Mouse (Mus musculus) neutrophil, adult 5-6 weeks (primary cell): ENCODE measurements around the gene Grk6. TPM values are rescaled to one million over a fixed set of nuclear protein-coding genes. Genes with fewer than 3 reads are reported as not detected.

Experiments used
- ATAC-seq: fragments of 151-379, 151-347 bp; 2 replicates; pipeline ENCODE4 v1.8.0; 2017; ENCODE audit warnings: mild to moderate bottlenecking, moderate TSS enrichment; ENCODE audit not compliant: insufficient number of reproducible peaks, poor library complexity, low FRiP score, severe bottlenecking; ENCODE audit errors: extremely low read depth
- total RNA-seq: library from RNA; stranded (forward); fragments of 200-1000 nt; gene quantifications from 2 replicates; pipeline ENCODE4 v1.2.3, GENCODE M21; 2017

Gene Grk6
- total RNA-seq, 1 experiment from 2014 or later, result 371 TPM

DNA sequence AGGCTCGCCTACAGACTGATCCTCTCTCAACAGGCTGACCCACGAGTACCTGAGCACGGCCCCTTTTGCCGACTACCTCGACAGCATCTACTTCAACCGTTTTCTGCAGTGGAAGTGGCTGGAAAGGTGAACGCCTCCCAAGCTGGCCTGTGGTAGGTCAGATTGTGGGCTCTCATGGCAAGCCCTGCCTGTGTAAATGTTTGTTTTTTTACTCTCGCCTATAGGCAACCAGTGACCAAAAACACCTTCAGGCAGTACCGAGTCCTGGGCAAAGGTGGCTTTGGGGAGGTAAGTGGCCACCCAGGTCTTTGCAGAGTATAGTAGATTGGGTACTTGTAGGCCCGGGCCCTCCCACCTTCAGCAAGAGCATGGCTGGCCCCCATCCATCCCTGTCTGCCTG is 6.4 kb downstream of the Grk6 start:
- no peak for ATAC-seq

- ATAC-seq, result no peak
Measured at GRCm38 (mm10) chr13:55451785-55452549, 7.1 kb downstream of the Grk6 start.

- no peak for ATAC-seq
Measured at GRCm38 (mm10) chr13:55462965-55463364, 18.1 kb downstream of the Grk6 start.

DNA sequence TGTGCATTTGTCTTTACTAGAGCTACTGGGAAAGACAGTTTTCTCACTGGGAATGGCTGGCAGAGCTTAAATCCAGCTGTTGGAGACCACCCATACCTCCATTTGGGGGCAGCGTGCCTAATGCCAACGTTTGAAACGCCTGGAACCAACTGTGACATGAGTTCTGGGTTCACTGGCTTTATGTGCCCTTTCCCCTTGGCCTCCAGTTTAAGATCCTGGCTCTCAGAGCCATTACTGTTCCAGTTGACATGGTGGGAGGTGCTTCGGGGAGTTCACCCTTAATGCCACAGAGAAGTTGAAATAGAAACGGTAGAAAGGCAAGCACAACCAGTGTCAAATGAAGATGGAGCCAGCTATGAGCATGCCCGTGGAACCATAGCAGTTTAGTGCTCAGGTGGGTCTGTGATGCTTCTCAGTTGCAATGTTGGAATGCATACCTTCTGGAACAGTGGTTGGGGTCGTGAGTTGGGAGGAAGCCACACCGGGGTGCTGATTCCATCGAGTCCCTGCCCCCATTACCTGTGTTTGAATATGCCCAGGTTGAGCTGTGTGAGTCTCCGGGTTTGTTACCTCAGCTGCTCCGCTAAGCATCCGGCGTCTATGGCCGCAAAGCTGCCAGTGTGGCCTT is 18.6 kb downstream of the Grk6 start:
- no peak for ATAC-seq

DNA sequence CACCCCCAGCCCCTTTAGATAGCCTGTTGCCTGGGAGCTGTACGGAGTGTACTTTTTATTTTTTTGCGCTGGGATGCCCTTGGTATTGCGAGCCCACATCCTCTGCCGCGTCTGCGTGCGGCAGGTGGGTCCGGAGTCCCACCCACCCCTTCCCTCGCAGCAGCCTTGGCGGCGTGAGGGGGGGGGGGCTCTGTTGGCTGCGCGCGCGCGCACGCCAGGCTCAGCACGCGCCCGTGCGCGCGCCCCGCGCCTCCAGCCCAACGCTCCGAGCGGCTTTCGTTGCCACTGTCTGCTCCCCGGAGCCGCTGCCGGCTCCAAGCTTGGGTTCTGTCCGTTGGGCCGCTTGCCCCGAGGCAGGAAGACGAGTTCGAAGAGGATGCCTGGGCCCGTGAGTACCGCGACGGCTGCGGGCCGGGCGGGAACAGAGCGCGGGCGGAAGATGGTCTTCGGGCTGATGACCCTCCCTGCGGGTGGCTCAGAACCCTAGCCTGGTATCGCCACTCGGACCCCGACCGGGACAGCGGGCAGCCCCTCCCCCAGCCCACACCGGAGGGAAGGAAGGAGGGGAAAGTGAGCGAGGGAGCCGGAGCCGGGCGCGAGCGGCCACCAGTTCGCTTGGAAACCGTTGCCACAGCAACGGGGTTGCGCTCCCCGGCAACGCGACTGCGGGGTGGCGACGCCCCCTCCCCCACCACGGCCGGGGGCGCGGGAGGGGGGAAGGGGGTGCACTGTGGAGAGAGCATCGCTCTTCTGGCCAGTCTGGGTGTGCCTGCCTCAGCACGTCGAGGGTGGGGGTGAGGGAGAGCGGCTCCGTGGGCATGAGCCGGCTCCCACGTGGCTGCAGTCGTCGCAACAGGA is 19.4 kb downstream of the Grk6 start, which contains the start of gene Prr7:
Gene Prr7 (plus strand): TSS at position 241 of the 858 bp plus-strand sequence.
- peak; percentile 17; the same call in 1 of the 2 replicates for ATAC-seq

DNA sequence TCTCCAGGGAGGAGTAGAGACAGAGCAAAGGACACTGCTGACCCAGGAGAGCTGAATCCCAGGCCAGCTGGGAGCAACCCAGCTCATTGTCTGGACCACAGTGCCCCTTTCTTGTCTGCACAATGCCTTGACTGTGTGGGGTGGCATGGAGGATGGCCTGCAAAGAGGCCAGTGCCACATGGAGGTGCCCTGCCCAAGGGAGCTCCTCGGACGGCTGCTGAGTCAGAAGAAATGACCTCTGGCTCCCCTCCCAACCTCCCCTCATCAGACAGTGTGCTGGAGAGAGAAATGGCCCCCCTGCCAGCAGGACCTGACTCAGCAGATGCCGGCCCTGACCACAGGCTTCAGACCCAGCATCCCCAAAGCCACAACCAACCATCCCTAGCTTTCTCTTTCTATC is 20.3 kb downstream of the Grk6 start:
- ATAC-seq, result no peak

- ATAC-seq, result no peak
Measured at GRCm38 (mm10) chr13:55465830-55466440, 21.1 kb downstream of the Grk6 start.

- no peak for ATAC-seq
Measured at GRCm38 (mm10) chr13:55468851-55469560, 24.1 kb downstream of the Grk6 start.

DNA sequence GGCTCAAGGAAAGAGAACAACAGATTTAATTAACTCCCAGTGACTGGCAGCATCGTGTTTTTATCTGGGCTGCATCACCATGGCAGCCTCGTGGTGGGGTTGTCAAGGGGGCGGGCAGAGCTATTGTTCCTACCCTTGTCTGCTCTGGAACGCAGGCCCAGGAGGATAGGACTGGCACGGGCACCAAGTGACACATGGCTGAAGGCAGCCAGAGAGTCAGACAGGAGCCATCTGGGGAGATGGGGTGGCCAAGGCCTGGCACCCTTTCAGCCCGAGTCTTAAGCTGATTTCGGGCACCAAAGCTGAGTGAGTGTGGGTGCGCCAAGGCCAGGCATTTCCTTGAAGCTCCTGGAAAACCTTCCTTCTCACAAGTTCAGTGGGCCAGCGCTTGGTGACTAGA is 25.5 kb downstream of the Grk6 start:
- no peak for ATAC-seq

DNA sequence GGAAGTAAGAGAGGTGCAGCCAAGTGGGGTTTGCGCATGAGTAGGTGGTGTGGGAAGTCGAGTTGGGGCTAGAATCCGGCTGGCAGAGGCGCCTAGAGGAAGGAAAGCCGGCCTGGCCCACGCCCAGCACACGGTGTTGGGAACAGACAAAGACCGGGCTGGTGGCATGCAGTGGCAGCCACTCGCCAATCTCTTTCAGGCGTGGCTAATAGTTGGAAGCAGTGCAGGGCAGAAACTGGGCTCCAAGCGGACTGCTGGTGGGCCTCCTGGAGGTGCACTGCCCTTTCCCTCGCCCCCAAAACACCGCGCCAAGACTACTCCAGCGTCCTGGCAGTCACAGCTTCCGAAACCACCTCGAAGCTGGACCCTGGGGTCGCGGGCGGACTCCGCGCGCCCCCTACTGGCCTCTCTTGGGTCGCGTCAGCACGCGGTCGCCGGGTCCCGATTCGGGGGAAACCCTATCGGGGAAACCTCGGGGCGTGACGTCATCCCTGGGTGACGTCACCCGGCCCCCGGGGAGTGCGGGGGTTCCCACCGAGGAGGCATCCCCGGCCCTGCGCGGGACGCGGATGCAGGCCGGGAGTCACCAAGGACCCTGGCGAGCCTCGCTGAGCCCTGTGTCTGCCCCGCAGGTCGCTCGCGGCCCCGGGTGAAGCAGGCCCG is 26.4 kb downstream of the Grk6 start:
- peak; percentile 46 for ATAC-seq

- no peak for ATAC-seq
Measured at GRCm38 (mm10) chr13:55471819-55472131, 26.9 kb downstream of the Grk6 start.

DNA sequence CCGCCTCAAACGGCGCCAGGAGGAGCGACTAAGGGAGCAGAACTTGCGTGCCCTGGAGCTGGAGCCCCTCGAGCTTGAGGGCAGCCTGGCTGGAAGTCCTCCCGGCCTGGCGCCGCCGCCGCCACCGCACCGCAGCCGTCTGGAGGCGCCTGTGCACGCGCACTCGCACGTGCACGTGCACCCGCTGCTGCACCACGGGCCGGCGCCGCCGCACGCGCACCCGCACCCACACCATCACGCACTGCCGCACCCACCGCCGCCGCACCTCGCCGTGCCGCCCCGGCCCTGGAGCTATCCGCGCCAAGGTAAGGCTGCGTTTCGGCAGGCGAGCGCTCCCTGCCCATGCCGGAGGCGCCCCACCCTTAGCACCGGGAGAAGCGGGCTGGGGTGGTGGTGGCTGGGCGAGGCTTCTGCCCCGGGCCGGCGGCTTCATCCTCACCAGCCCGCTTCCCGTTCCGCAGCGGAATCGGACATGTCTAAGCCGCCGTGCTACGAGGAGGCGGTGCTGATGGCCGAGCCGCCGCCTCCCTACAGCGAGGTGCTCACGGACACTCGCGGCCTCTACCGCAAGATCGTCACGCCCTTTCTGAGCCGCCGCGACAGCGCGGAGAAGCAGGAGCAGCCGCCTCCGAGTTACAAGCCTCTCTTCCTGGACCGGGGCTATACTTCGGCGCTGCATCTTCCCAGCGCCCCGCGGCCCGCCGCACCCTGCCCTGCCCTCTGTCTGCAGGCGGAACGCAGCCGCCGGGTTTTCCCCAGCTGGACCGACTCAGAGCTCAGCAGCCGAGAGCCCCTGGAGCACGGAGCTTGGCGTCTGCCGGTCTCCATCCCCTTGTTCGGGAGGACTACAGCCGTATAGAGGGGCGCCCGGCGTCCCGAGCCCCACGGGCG is 27.5 kb downstream of the Grk6 start:
- ATAC-seq, result peak; percentile 7; the same call in 1 of the 2 replicates

GRCm38 (mm10) chr13:55473076-55473831 is 28.4 kb downstream of the Grk6 start:
- no peak for ATAC-seq

DNA sequence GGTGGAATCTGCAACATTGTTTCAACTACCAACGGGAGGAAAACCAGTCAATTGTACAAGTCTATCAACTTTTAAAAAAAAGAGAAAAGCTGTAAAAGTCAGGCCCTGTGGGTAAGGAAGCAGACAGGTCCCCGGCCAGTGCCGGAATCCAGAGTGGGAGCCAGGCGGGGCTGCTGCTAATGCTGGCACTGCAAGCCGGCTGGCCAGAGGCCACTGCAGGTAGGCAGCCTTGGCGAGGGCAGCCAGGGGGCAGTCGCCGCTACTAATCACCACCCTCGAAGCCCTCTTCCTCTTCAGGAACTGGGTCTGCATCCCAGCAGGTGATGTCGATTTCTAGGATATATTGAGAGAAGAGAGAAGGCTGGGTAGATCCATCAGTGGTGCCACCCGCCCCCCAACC is 29.1 kb downstream of the Grk6 start:
- ATAC-seq, result no peak

DNA sequence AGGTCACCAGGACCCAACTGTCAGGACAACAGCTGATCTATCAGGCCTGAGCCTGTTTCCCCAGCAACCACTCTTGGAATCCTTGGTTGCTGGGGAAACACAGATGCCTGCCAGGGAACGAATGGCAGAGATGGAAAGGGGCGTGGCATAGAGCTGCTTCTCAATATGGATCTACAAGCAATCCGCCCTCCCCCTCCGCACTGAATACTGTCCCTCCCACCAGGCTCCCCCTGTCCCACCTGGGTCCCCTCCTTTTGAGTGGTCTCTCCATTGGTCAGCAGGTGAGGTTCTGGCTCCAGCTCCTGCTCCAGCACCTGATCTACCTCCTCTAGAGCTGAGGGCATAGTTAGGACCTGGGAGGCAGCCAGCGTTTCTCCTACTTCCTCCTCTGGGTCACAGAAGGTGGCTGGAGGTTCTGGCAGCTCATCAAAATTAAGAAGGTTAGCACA is 29.8 kb downstream of the Grk6 start:
- ATAC-seq, result no peak

- no peak for ATAC-seq
Measured at GRCm38 (mm10) chr13:55475750-55476149, 30.9 kb downstream of the Grk6 start.

GRCm38 (mm10) chr13:55476256-55476655 is 31.4 kb downstream of the Grk6 start:
- no peak for ATAC-seq
